Mouse (Mus musculus) lung, postnatal 4 days (tissue): ENCODE data around the gene Abcb1b.
"Not testable (repeated sequence)": the region's sequence is repeated elsewhere in the genome, so short reads cannot be mapped to it uniquely, and the experiment has no call there.

Source experiments
- DNase-seq, 2 experiments: peaks; one replicate each; pipeline ENCODE4 v3.0.0; 2021

The Abcb1b gene

GRCm38 (mm10) chr5:8865630-8866029 lies 67.7 kb downstream of the Abcb1b start:
- DNase-seq: not testable (repeated sequence)

GRCm38 (mm10) chr5:8866366-8866765 lies 68.4 kb downstream of the Abcb1b start:
- no peak for DNase-seq

- DNase-seq: no peak
Measured at GRCm38 (mm10) chr5:8868019-8868418, 70.1 kb downstream of the Abcb1b start.

GRCm38 (mm10) chr5:8872979-8873915 lies 75.3 kb downstream of the Abcb1b start:
- no peak for DNase-seq

- DNase-seq: no peak
Measured at GRCm38 (mm10) chr5:8877086-8877485, 79.1 kb downstream of the Abcb1b start.

GRCm38 (mm10) chr5:8877800-8878199 lies 79.9 kb downstream of the Abcb1b start:
- DNase-seq: no peak

- DNase-seq: no peak
Measured at GRCm38 (mm10) chr5:8885837-8886236, 87.9 kb downstream of the Abcb1b start.

- peak; percentile 58 to 72 for DNase-seq
Measured at GRCm38 (mm10) chr5:8893300-8894103, 95.6 kb downstream of the Abcb1b start, which contains the start of gene Abcb4. Gene Abcb4 (plus strand): TSS chr5:8893717.

- DNase-seq: no peak
Measured at GRCm38 (mm10) chr5:8894104-8894425, 96.1 kb downstream of the Abcb1b start.

- no peak for DNase-seq
Measured at GRCm38 (mm10) chr5:8894641-8895490, 96.9 kb downstream of the Abcb1b start.

GRCm38 (mm10) chr5:8896198-8896597 lies 98.3 kb downstream of the Abcb1b start:
- no peak for DNase-seq

GRCm38 (mm10) chr5:8898246-8898645 lies 100.3 kb downstream of the Abcb1b start:
- DNase-seq: no peak

GRCm38 (mm10) chr5:8901001-8901400 lies 103.1 kb downstream of the Abcb1b start:
- no peak for DNase-seq

GRCm38 (mm10) chr5:8902141-8902817 lies 104.3 kb downstream of the Abcb1b start:
- no peak for DNase-seq

- no peak for DNase-seq
Measured at GRCm38 (mm10) chr5:8904539-8904938, 106.6 kb downstream of the Abcb1b start.

GRCm38 (mm10) chr5:8911567-8912198 lies 113.7 kb downstream of the Abcb1b start:
- DNase-seq: no peak
